Mouse (Mus musculus) neural tube, embryonic 14.5 days (tissue): ENCODE data around the gene Rimkla. TPM values are rescaled to one million over a fixed set of nuclear protein-coding genes. Genes with fewer than 3 reads are reported as not detected.

Experiments used
- ATAC-seq: fragments of 200-750 bp; cut with Nextera tagmentation; 2 replicates; pipeline ENCODE4 v1.8.0; 2017; ENCODE audit warnings: low read depth, mild to moderate bottlenecking, moderate TSS enrichment, moderate library complexity
- H3K27ac ChIP-seq: fragments of 300-500 bp; sonication (generic); 2 replicates; pipeline ENCODE4 v1.5.1; 2014; ENCODE audit warnings: low read depth, mild to moderate bottlenecking, control low read depth, low read length, moderate library complexity, mixed read lengths
- H3K27me3 ChIP-seq: fragments of 300-500 bp; sonication (generic); 2 replicates; pipeline ENCODE4 v1.6.1; 2014; ENCODE audit warnings: low read length; ENCODE audit not compliant: control insufficient read depth, insufficient read depth
- H3K36me3 ChIP-seq: fragments of 300-500 bp; sonication (generic); 2 replicates; pipeline ENCODE4 v1.6.1; 2014; ENCODE audit warnings: low read length, mixed read lengths; ENCODE audit not compliant: control insufficient read depth, insufficient read depth
- H3K4me1 ChIP-seq: fragments of 300-500 bp; sonication (generic); 2 replicates; pipeline ENCODE4 v1.6.1; 2014; ENCODE audit warnings: low read length; ENCODE audit not compliant: control insufficient read depth, insufficient read depth
- H3K4me2 ChIP-seq: fragments of 300-500 bp; sonication (generic); 2 replicates; pipeline ENCODE4 v1.6.1; 2014; ENCODE audit warnings: mild to moderate bottlenecking, low read depth, low read length, control low read depth
- H3K4me3 ChIP-seq: fragments of 300-500 bp; sonication (generic); 2 replicates; pipeline ENCODE4 v1.5.1; 2014; ENCODE audit warnings: low read depth, low read length, control low read depth, mixed read lengths
- H3K9ac ChIP-seq: fragments of 300-500 bp; sonication (generic); replicated peaks from 2 replicates; pipeline ENCODE4 v1.6.1; 2014; ENCODE audit warnings: low read depth, mild to moderate bottlenecking, control low read depth, low read length, mixed read lengths
- H3K9me3 ChIP-seq: fragments of 300-500 bp; sonication (generic); 2 replicates; pipeline ENCODE4 v1.6.1; 2016; ENCODE audit warnings: low read length; ENCODE audit not compliant: control insufficient read depth
- WGBS: fragments of 180-500 bp; shearing (Covaris S2); extraction: QIAGEN DNeasy Blood & Tissue Kit; methylation state at CpG from one replicate; pipeline ENCODE4 v1.1.7; 2014; 5-methylcytosine and 5-hydroxymethylcytosine counted together
- polyA plus RNA-seq: library from polyadenylated mRNA; unstranded; fragments of >200 nt; fragmentation: Nextera tagmentation; extraction: Ambion mirVana; gene quantifications from 2 replicates; pipeline ENCODE4 v1.2.1, GENCODE M21; 2014

Gene Rimkla
- polyA plus RNA-seq, 1 experiment from 2014 or later = 33.4 TPM

DNA sequence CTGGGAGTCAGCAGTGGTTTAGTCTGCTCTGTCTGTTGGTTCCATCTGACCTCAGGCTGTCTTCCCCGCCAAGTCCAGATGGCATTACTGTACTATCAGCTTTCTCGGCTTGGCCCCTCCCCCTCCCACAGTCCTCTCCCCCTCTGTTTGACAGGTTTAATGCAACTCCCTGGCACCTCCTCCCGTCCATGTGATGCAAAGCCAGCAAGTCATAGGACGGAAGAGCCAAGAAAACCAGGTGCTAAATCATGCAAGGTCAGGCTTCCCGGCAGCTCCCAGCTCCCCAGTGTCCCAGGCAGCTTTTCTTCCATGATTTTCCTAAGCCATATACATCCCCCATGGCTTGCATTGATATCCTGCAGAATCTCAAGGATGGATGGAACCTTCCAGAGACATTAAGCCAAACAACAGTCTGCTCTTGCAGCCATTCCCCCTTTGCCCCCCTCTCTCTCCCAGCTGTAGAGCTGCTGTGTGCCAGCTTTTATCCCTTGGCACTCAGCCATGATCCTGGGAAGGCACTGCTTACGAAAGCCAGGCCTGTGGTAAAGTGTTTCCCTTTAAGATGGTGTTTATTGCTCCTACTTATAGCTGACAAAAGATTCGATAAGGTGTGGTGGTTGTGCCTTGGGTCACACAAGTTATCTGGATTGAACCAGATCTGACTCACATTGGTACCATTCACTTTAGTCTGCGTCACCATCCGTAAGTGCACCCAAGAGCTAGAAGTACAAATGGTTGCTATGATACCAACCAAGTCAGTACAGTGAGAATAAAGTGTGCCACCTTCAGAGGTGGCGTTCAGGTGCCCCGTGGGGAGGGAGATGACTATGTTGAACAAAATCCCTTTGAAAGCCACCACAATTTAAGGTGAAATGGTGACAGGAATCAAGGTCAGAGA lies 29.3 kb downstream of the Rimkla start:
- Histone ChIP-seq H3K4me2 (peak overlapping the region; percentile 17; the same call in 1 of the 2 replicates), H3K27me3 (no peaks in the 10 kb centered on the region), H3K4me3 (no peak overlapping the region), H3K9ac (no peak overlapping the region), H3K4me1 (peaks cover 31% of the 10 kb centered on the region), H3K36me3 (no peaks in the 10 kb centered on the region), H3K9me3 (no peaks in the 10 kb centered on the region), H3K27ac (peak overlapping the region; percentile 86)
- ATAC-seq = peak; percentile 71
- 26% methylated on average over 11 of the region's 11 CpGs for WGBS

DNA sequence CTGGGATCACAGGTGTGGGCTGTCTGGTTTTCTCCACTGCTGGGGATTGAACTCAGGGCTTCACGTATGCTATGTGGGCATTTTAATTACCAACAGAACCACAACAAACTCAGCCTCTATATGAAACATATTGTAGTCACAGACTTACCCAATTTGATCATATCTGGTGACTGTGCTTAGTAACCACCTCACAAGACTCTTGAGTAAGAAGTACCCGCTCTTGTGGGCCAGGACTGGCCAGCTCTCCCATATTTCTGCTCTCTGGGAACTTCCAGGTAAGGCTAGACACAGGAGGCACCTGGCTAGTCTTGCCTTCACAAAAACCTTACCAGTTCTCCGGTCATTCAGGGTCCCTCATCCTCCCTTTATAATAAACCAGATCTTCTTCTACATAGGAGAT lies 30.0 kb downstream of the Rimkla start:
- H3K4me2 ChIP-seq = peak overlapping the region; percentile 17; the same call in 1 of the 2 replicates
- no peak for ATAC-seq
- WGBS = 89% methylated on average over 3 of the region's 3 CpGs
- no peaks in the 10 kb centered on the region for H3K36me3 ChIP-seq
- no peak overlapping the region for H3K4me3 ChIP-seq
- H3K4me1 ChIP-seq = peaks cover 31% of the 10 kb centered on the region
- H3K27ac ChIP-seq = peak overlapping the region; percentile 86
- H3K9ac ChIP-seq = no peak overlapping the region
- no peaks in the 10 kb centered on the region for H3K27me3 ChIP-seq
- no peaks in the 10 kb centered on the region for H3K9me3 ChIP-seq

DNA sequence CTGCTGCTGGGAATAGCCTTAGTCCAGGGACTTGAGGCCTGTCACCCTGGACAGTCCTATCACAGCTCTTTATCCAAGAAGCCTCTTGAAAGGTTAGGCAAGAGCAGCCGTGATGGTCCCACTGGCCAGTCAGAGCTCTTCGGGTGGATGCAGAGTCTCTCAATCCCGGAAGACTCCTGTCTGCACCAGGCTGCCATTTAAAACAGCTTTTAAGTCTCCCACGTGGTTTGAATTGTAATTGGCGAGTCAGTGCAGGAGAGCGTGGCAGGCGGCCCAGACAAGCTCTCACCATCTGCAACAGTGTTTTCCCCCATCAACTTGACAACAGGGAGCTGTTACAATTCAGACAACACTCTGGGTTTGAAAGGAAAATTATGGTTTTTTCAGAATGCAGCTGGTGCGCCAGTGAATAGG lies 31.7 kb downstream of the Rimkla start:
- 11% methylated on average over 8 of the region's 8 CpGs for WGBS
- Histone ChIP-seq H3K4me3 (no peak overlapping the region), H3K27ac (peak overlapping the region; percentile 78), H3K4me2 (no peak overlapping the region; the same call in 1 of the 2 replicates), H3K27me3 (no peaks in the 10 kb centered on the region), H3K9ac (no peak overlapping the region), H3K36me3 (no peaks in the 10 kb centered on the region), H3K9me3 (no peaks in the 10 kb centered on the region), H3K4me1 (peaks cover 31% of the 10 kb centered on the region)
- peak; percentile 80 for ATAC-seq

DNA sequence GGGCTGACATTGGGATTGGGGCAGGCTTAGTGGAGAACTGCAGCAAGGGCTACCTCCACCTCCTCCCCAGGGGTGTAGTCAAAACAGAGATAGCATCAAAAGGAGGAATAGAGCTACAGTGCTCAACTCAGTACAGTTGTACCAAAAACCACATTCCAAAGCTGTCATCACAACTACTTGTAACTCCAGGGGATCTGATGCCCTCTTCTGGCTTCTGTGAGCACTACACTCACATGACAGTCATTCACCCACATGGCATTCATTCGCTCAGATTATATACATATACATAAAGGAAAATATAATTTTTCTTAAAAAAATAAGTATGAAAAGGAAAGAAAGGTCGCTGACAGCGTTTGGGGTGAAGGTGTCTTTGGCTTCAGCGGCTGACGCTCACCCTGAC lies 32.1 kb downstream of the Rimkla start:
- WGBS = 50% methylated on average over 5 of the region's 5 CpGs
- Histone ChIP-seq H3K4me2 (no peak overlapping the region; the same call in 1 of the 2 replicates), H3K4me1 (peaks cover 31% of the 10 kb centered on the region), H3K27ac (peak overlapping the region; percentile 78), H3K27me3 (no peaks in the 10 kb centered on the region), H3K4me3 (no peak overlapping the region), H3K9ac (no peak overlapping the region), H3K36me3 (no peaks in the 10 kb centered on the region), H3K9me3 (no peaks in the 10 kb centered on the region)
- peak; percentile 9; the same call in 1 of the 2 replicates for ATAC-seq

DNA sequence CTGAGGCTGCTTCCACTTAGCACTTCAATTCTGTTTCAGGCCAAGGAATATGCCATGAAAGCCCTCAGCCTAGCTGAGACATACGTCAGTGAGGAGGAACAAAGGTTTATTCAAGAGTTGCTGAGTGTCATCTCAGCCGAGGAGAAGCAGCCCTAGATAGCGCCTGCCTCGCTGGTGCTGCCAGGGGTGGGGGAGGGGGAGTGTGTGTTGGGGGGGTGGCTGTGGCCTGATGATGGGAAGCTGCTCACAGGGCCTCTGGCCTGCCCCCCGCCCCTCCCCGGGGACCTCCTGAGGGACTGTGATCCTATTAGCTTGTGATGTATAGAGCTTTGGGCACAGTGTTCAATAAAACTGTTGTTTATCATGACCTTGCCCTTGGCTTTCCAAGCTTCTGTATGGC lies 38.9 kb downstream of the Rimkla start:
- peak; percentile 64; the same call in 1 of the 2 replicates for ATAC-seq
- Histone ChIP-seq H3K9me3 (no peaks in the 10 kb centered on the region), H3K36me3 (no peaks in the 10 kb centered on the region), H3K9ac (no peak overlapping the region; the same call in 1 of the 2 replicates), H3K27ac (no peak overlapping the region), H3K27me3 (no peaks in the 10 kb centered on the region), H3K4me2 (no peak overlapping the region), H3K4me3 (no peak overlapping the region), H3K4me1 (peaks cover 6% of the 10 kb centered on the region)
- 14% methylated on average over 6 of the region's 6 CpGs for WGBS

DNA sequence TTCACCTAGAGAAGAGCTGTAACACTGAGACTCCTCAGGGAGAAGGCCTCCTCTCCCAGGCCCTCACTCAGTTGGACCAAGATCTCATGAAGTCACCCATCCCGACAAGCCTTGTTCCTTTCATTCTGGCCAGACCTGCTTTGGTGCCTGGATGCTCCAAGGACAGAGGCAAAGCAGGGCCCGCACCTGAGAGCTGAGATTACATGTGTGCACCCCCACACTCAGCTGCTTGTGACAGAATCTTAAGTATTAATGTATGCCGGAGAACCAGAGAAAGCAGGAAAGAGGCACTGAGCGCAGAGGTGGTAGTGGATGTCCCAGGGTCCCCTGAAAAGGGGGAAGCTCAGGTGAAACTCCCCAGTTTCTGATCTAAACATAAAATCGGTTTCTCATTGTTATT lies 39.3 kb downstream of the Rimkla start:
- Histone ChIP-seq H3K9me3 (no peaks in the 10 kb centered on the region), H3K27ac (no peak overlapping the region), H3K4me2 (no peak overlapping the region), H3K4me1 (peaks cover 6% of the 10 kb centered on the region), H3K9ac (no peak overlapping the region; the same call in 1 of the 2 replicates), H3K4me3 (no peak overlapping the region), H3K36me3 (no peaks in the 10 kb centered on the region), H3K27me3 (no peaks in the 10 kb centered on the region)
- ATAC-seq = peak; percentile 13; the same call in 1 of the 2 replicates
- 63% methylated on average over 5 of the region's 5 CpGs for WGBS

DNA sequence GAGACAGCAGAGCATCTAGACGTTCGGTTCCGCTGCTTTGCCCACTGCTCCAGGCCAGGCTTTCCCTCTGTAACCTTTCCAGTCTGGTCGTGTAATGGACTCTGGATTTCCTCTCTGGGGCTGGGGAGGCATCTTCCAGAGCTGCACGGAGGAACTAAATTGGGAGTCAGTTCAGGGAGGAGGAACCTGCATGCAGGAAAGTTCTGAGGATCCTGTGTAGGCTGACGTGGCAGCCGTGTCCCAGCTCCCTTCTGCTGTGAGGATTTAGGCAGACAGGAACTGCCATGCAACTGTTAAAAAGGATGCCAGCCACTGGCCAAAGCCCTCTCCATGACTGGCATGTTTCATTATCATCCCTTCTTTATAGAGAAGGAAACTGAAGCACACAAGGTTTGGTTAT lies 42.0 kb downstream of the Rimkla start:
- no peaks in the 10 kb centered on the region for H3K27me3 ChIP-seq
- WGBS = 81% methylated on average over 7 of the region's 7 CpGs
- no peak for ATAC-seq

DNA sequence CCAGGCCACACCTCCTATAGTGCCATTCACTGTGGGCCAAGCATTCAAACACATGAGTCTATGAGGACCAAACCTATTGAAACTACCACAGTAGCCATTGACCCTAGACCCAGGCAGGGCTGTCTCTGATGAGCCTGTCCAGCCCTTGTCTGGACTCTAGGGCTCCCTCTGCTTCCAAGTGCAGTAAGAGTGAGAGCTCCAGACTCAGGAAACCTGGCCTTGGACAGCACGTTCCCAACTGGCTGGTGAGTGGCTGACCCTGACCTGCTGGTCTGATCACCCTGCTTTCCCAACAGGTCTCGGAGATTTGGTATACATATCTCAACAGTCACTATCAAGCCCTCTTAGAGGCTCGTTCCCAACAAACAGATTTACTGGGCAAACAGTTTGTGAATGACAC lies 44.6 kb downstream of the Rimkla start:
- 84% methylated on average over 3 of the region's 3 CpGs for WGBS
- H3K9me3 ChIP-seq = no peaks in the 10 kb centered on the region
- H3K36me3 ChIP-seq = no peaks in the 10 kb centered on the region
- no peak overlapping the region for H3K9ac ChIP-seq
- H3K27ac ChIP-seq = no peak overlapping the region
- H3K4me1 ChIP-seq = no peaks in the 10 kb centered on the region
- H3K27me3 ChIP-seq = no peaks in the 10 kb centered on the region
- no peak for ATAC-seq
- H3K4me3 ChIP-seq = no peak overlapping the region
- no peak overlapping the region for H3K4me2 ChIP-seq

More for the DNA sequence above, 42.0 kb downstream of the Rimkla start:
- no peak overlapping the region for H3K27ac ChIP-seq
- no peaks in the 10 kb centered on the region for H3K36me3 ChIP-seq
- peaks cover 6% of the 10 kb centered on the region for H3K4me1 ChIP-seq
- H3K4me2 ChIP-seq = no peak overlapping the region
- H3K9me3 ChIP-seq = no peaks in the 10 kb centered on the region
- H3K9ac ChIP-seq = no peak overlapping the region
- H3K4me3 ChIP-seq = no peak overlapping the region

DNA sequence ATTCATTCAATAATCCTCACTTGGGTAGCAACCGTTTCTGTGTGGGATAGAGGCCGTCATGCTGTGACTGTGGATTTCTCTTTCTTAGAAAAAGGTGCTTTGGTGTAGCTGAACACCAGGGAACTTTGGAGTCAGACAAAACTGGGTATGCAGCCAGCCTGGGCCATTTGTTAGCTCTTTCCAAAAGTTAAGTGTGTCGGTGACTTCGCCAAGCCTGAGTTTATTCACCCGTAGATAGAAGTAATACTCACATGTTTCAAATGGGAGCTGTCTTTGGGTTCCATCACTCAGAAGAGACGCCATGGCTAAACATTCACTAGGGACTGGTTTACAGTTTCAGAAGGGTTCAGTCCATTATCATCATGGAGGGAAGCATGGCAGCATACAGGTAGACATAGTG lies 45.2 kb downstream of the Rimkla start:
- H3K4me3 ChIP-seq = no peak overlapping the region
- no peak for ATAC-seq
- no peaks in the 10 kb centered on the region for H3K4me1 ChIP-seq
- no peaks in the 10 kb centered on the region for H3K27me3 ChIP-seq
- H3K4me2 ChIP-seq = no peak overlapping the region
- no peak overlapping the region for H3K9ac ChIP-seq
- H3K9me3 ChIP-seq = no peaks in the 10 kb centered on the region
- H3K36me3 ChIP-seq = no peaks in the 10 kb centered on the region
- H3K27ac ChIP-seq = no peak overlapping the region
- WGBS = 95% methylated on average over 6 of the region's 6 CpGs
